ENCODE assay signal across 24 mouse cellular contexts in the genomic region with DNA sequence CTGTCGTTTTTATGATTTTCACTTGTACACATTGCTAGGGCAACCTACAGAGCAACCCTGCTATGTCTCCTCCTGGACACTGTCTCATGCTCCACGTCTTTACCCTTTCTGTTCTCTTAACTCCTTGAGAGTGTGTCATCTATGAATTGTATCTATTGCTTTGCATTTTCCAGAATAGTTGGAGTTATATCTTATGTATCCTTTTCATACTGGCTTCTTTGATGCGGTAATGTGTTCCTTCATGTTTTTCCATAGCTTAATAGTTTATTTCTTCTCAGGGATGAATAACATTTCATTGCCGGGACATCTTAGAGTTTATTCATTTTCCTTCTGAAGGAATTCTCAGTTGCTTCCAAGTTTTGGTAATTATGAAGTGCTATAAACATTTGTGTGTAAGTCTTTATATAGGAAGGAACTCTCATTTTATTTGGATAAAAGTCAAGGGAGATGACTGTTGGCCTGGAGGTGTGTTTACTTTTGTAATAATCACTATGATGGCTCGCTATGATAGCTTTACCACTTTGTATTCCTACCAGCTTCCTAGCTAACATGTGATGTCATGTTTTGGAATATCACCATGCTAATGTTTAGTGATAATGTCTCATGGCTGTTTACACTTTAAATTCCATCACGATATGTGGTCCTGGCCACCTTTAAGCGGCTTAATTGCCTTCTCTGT. TPM values are rescaled to one million over a fixed set of nuclear protein-coding genes. Genes with fewer than 3 reads are reported as not detected.
DNase-seq lines count a peak whose midpoint lies in the region; ATAC-seq and TF ChIP-seq lines count a peak whose summit lies in the region.
"Had no signal": no experiment of that assay in that cellular context is flagged by ENCODE, and none has a peak within 500 bp of the region (broad histone marks: within the 10 kb centered on the region; RNA-seq: fewer than 3 reads in every experiment).

No protein-coding gene starts in this region.

- no peaks in the 10 kb centered on the region for H3K4me1 ChIP-seq in lung, embryonic 14.5 days (ENCODE audit: insufficient read depth)
- H3K4me1 ChIP-seq in lung, adult 2 months (ENCODE audit: control insufficient read depth, insufficient read depth, low read length): peaks cover 8% of the 10 kb centered on the region
- no peaks in the 10 kb centered on the region for H3K4me1 ChIP-seq in lung, embryonic 16.5 days (replicated peaks; ENCODE audit: control insufficient read depth, insufficient read depth, low read length)
- H3K4me1 ChIP-seq: embryonic facial prominence, embryonic 10.5 days; embryonic facial prominence, embryonic 12.5 days; forebrain, embryonic 15.5 days had no signal

- H3K9me3 ChIP-seq in lung, embryonic 14.5 days (ENCODE audit: low read depth, low read length): no peaks in the 10 kb centered on the region
- H3K9me3 ChIP-seq in lung, embryonic 16.5 days (ENCODE audit: control insufficient read depth, low read length): no peaks in the 10 kb centered on the region
- H3K9me3 ChIP-seq: embryonic facial prominence, embryonic 10.5 days; embryonic facial prominence, embryonic 12.5 days; forebrain, embryonic 13.5 days; forebrain, embryonic 15.5 days; G1E had no signal

- 52% methylated on average over 7 of the region's 7 CpGs for WGBS in lung, embryonic 14.5 days
- 46% methylated on average over 7 of the region's 7 CpGs for WGBS in lung, adult 2 months
- WGBS in lung, embryonic 16.5 days: 44% methylated on average over 7 of the region's 7 CpGs

- no peak for TF ChIP-seq CTCF in lung, embryonic 14.5 days (IDR thresholded peaks at IDR 0.05; ENCODE audit: low read depth)
- TF ChIP-seq CTCF in lung, adult 2 months (IDR thresholded peaks at IDR 0.05; ENCODE audit: insufficient read depth, low read length): no peak

- H3K36me3 ChIP-seq in lung, embryonic 14.5 days (ENCODE audit: insufficient read depth): no peaks in the 10 kb centered on the region
- H3K36me3 ChIP-seq in lung, embryonic 16.5 days (ENCODE audit: control insufficient read depth, insufficient read depth, low read length): no peaks in the 10 kb centered on the region
- H3K36me3 ChIP-seq: embryonic facial prominence, embryonic 10.5 days; embryonic facial prominence, embryonic 12.5 days; forebrain, embryonic 15.5 days; G1E had no signal

- peak; percentile 68 for DNase-seq in lung, embryonic 14.5 days
- no peak for DNase-seq in lung, adult 2 months
- no peak for DNase-seq in lung, postnatal 14 days
- DNase-seq in lung, postnatal 25 days (ENCODE audit: low spot score): peak; percentile 43
- no peak for DNase-seq in lung, adult 18-20 months
- DNase-seq: adrenal gland, adult 8-10 months; adrenal gland, postnatal 14 days; adrenal gland, postnatal 36 days; B cell, adult 2 months; cerebellum, adult 11-12 months; cerebellum, adult 2 months; cerebellum, adult 9-10 months; cerebellum, postnatal 10 days; cerebellum, postnatal 25 days had no signal

- H3K4me3 ChIP-seq in lung, embryonic 14.5 days (ENCODE audit: low read depth, low read length): no peak overlapping the region
- H3K4me3 ChIP-seq in lung, adult 2 months (replicated peaks; ENCODE audit: extremely low read depth, low read depth, low read length): no peak overlapping the region
- H3K4me3 ChIP-seq in lung, embryonic 16.5 days (ENCODE audit: low read length): no peak overlapping the region
- H3K4me3 ChIP-seq: embryonic facial prominence, embryonic 10.5 days; embryonic facial prominence, embryonic 12.5 days; forebrain, embryonic 13.5 days; forebrain, embryonic 15.5 days had no signal

- no peak overlapping the region for H3K9ac ChIP-seq in lung, embryonic 14.5 days
- H3K9ac ChIP-seq in lung, embryonic 16.5 days (ENCODE audit: low read length): no peak overlapping the region
- H3K9ac ChIP-seq: embryonic facial prominence, embryonic 12.5 days; forebrain, embryonic 13.5 days; forebrain, embryonic 15.5 days had no signal

- ATAC-seq in lung, embryonic 14.5 days (ENCODE audit: insufficient read depth): peak; percentile 80
- peak; percentile 83 for ATAC-seq in lung, embryonic 16.5 days (ENCODE audit: low read depth)
- ATAC-seq: activated CD4-positive, CD25-positive, alpha-beta regulatory T cell, adult 4 months; CD4-positive, CD25-positive, alpha-beta regulatory T cell, adult 4 months; forebrain, embryonic 13.5 days; forebrain, embryonic 15.5 days; Patski had no signal

- TF ChIP-seq POLR2A in lung, adult 2 months (IDR thresholded peaks at IDR 0.05; ENCODE audit: borderline replicate concordance, extremely low read depth, low read depth, low read length): no peak

- H3K27me3 ChIP-seq in lung, embryonic 14.5 days (ENCODE audit: insufficient read depth, low read length): no peaks in the 10 kb centered on the region
- H3K27me3 ChIP-seq in lung, embryonic 16.5 days (ENCODE audit: control insufficient read depth, insufficient read depth, low read depth, low read length): no peaks in the 10 kb centered on the region
- H3K27me3 ChIP-seq: CH12.LX; embryonic facial prominence, embryonic 12.5 days; forebrain, embryonic 13.5 days; forebrain, embryonic 15.5 days had no signal

- no peak overlapping the region for H3K4me2 ChIP-seq in lung, embryonic 14.5 days
- H3K4me2 ChIP-seq in lung, embryonic 16.5 days (ENCODE audit: low read depth, low read length): no peak overlapping the region
- H3K4me2 ChIP-seq: embryonic facial prominence, embryonic 12.5 days; forebrain, embryonic 13.5 days; forebrain, embryonic 15.5 days had no signal

- no peak overlapping the region for H3K27ac ChIP-seq in lung, embryonic 14.5 days (ENCODE audit: low read depth)
- H3K27ac ChIP-seq in lung, embryonic 16.5 days (ENCODE audit: low read length): peak overlapping the region; percentile 55; the same call in 1 of the 2 replicates
- H3K27ac ChIP-seq: embryonic facial prominence, embryonic 10.5 days; embryonic facial prominence, embryonic 12.5 days; forebrain, embryonic 13.5 days; forebrain, embryonic 15.5 days had no signal

RNA-seq across cellular contexts. Expression of a gene that starts 31.2 kb away (rescaled TPM):
- 0.13 TPM in 1 of 2 replicates, not detected in the other for polyA plus RNA-seq in lung, embryonic 14.5 days (2014; fragmentation: Nextera tagmentation; extraction: Ambion mirVana)
- 2.0 and 4.6 TPM in 2 replicates for polyA plus RNA-seq in lung, adult 2 months (2012; rRNA removed)
- polyA plus RNA-seq in lung, embryonic 16.5 days (2015; fragmentation: Nextera tagmentation; extraction: Ambion mirVana): 0.19 and 0.24 TPM in 2 replicates
- polyA plus RNA-seq: G1E, Patski had no signal

Comparison
In these comparisons a context has a peak if more than half of its experiments do, and no peak if none do; other contexts are left out.
1. DNase-seq: peak in lung, embryonic 14.5 days (single experiment) and lung, postnatal 25 days (single experiment); none in lung, adult 2 months (single experiment), lung, postnatal 14 days (single experiment) and lung, adult 18-20 months (0 of 2).